Mouse (Mus musculus) frontal cortex, adult 2 months (tissue): ENCODE data around the gene Mau2. TPM values are rescaled to one million over a fixed set of nuclear protein-coding genes. Genes with fewer than 3 reads are reported as not detected.

Experiments
- DNase-seq, 2 experiments: peaks; one replicate each; pipeline ENCODE4 v3.0.0; 2022; ENCODE audit warnings: low spot score in 1 of 2; ENCODE audit errors: extremely low spot score in 1 of 2
- polyA plus RNA-seq: library from polyadenylated mRNA; depleted of rRNA; stranded (reverse); fragments of >200 nt; gene quantifications from 2 replicates; pipeline ENCODE4 v1.2.3, GENCODE M21; 2012; rRNA removed

Mau2 gene
- polyA plus RNA-seq, 1 experiment = 102 TPM

DNA sequence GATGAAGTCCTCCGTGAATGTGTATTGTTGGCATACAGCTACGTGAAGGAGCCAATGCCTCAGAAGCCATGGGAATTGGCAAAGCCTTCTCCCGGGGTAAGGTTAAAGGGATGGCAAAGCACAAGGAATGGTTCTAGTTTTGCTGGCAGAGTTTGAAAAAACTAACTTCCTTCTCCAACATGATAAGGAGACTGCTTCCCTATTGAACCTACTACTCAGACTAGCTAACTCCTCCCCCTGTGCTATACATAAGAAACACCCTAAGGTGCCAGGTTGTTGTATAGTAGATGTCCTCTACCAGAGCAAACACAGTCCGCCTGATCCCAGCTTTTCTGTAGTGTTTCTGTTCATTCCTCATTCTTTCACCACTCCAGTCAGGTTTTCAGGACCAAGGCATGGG is 64.1 kb downstream of the Mau2 start:
- no peak for DNase-seq

DNA sequence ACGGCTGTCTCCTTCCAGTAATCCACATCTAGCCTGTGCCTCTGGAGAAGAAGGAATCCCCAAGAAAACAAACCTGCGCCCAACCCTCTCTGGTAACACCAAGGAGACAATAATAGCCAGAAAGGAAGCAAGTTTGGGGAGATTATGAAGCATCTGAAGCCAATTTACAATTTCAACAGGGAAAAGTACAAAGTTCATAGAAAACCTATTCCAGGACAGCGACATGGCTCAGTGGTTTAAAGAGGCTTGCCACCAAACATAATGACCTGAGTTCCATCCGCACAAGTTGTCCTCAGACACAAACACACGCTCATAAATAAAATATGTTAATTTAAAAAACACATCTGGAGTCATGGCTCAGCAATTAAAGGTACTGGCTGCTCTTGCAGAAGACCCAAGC is 67.7 kb downstream of the Mau2 start:
- no peak for DNase-seq

DNA sequence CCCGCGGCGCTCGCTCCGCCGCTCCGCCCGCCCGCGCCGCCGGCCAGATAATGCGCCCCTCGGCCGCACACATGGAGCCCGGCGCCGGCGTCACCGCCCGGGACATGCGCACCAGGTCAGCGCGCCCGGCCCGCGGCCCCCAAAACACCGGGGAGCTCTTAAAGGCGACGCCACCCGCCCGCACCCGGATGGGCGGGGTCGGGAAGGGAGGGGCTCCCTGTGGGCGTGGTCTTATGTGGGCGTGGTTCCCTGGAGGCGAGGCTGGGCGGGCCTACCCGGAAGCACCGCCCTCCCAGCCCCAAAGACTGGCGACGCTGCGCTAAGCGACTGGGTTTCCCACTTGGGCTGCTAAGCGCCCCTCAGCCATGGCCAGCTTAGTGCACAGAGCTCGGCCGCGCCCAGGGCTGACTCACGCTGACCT is 68.3 kb downstream of the Mau2 start:
- DNase-seq = peak; percentile 79 to 94

DNA sequence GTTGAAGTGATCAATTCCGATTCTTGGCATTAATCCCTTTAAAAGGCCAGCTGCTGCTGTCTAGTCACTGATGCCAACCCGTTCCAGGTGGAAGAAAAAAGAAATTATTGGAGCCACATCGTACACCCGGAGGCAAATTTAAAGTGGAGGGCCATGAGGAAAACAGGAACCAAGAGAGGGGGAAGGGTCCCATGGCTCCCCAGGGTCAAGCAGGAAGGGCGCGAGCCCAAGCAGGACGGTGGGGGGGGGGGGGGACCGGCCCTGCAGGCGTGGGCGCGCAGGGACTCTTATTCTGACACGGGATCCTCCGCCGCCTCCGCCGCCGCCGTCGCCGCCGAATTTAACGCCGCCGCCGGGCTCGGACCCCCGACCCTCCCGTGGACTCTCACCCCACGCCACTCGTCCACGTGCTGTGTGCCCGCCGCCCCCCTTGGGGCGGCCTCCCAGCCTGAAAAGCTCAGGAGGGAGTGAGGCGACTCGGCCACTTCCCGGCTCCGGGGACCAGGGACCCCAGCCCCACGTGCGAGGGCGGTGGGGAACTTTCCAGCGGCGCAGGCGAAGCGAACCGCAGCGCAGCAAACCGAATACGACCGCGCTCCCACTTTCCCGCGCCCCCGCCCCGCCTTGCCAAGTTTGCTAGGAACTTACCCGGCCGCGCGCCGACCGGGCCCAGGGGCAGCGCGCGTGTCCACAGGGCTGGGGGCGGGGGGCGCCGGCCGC is 68.9 kb downstream of the Mau2 start:
- peak in 1 of 2 experiments; percentile 11 for DNase-seq

DNA sequence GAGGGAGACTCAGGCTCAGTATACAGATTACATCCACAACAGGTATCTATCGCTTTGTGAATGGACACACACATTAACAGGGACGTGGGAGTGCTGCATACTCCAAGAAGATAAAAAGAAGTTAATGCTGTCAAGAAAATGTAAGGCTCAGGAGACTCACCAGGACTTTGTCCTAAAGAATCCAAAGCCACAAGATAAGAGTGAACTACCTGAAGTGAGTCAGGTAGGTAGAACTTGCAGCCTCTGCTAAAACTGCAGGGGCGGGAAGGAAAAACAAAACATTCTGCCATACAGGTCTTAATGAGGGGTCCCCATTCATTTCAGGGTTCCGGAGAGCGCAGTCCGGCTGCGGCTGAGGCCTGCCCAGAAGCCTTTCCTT is 69.5 kb downstream of the Mau2 start:
- no peak for DNase-seq

DNA sequence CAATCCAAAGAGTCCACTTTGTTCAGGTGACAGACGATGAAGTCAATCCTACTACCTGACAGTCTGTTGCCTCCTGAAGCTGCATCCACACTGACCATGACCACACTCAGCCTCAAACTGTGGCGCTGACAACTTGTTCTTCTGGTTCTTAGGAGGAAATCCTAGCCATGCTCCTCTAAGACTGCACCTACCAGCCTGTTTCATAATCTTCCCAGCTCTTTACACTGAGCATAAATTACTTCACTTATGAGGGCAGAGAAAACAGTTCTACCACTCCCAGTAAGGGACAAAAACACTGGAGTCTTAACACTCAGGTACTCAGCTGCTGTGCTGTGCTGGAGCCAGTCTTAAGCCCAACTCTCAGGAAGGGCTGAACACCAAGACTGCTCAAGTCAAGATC is 71.7 kb downstream of the Mau2 start:
- no peak for DNase-seq

DNA sequence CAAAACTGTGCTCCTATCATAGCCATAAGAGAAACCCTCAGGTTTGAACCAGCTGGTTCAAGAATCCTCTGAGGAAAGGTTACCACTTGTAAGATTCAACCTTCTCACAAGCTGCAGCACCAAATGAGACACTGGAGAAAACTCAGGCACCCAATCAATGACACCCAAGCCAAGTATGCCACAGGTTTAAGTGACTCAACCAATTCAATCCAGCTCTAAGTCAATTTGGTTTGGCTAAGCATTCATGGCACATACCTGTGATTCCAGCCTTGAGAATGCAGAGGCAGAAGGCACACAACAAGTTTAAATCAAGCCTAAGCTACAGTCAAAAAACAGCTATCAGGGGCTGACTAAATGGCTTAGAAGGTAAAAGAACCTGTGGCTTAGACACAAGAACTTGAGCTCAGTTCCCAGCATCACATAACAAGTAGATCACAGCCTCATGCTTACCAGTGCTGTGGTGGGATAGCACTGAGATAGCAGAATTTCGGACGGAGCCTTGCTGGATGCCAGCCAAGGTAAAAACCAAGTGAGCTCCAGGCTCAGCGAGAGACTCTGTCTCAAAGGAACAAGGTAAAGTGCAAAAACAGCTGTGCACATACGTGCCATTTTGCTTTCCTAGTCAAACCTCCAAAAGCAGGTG is 75.1 kb downstream of the Mau2 start:
- no peak for DNase-seq

Other genes with a start within 250 kb of the Mau2 start
- gene Gmip, start 234.1 kb downstream of the Mau2 start, polyA plus RNA-seq = 14.3 and 16.9 TPM in 2 replicates
- 0.76 and 0.86 TPM in 2 replicates for gene Lpar2, start 220.3 kb downstream of the Mau2 start, polyA plus RNA-seq
- gene Pbx4, start 210.2 kb downstream of the Mau2 start, polyA plus RNA-seq = 40.0 and 45.6 TPM in 2 replicates
- 1.4 and 1.9 TPM in 2 replicates for gene Cilp2, start 155.0 kb downstream of the Mau2 start, polyA plus RNA-seq
- 0.22 and 0.46 TPM in 2 replicates for gene Tssk6, start 140.6 kb downstream of the Mau2 start, polyA plus RNA-seq
- 189 and 193 TPM in 2 replicates for gene Ndufa13, start 140.2 kb downstream of the Mau2 start, polyA plus RNA-seq
- 41.1 and 45.9 TPM in 2 replicates for gene Yjefn3, start 140.0 kb downstream of the Mau2 start, polyA plus RNA-seq
- gene Gatad2a, start 46.4 kb downstream of the Mau2 start, polyA plus RNA-seq = 28.6 and 31.0 TPM in 2 replicates
- gene Sugp1, start 79 bp upstream of the Mau2 start, polyA plus RNA-seq = 36.5 and 40.8 TPM in 2 replicates
- 4.9 and 5.9 TPM in 2 replicates for gene Tm6sf2, start 30.2 kb upstream of the Mau2 start, polyA plus RNA-seq
- gene Hapln4, start 40.7 kb upstream of the Mau2 start, polyA plus RNA-seq = 34.8 and 43.9 TPM in 2 replicates
- 98.8 and 102 TPM in 2 replicates for gene Ncan, start 78.1 kb upstream of the Mau2 start, polyA plus RNA-seq
- 23.7 and 23.8 TPM in 2 replicates for gene Nr2c2ap, start 88.6 kb upstream of the Mau2 start, polyA plus RNA-seq
- gene Rfxank, start 96.4 kb upstream of the Mau2 start, polyA plus RNA-seq = 18.6 and 18.7 TPM in 2 replicates
- gene Borcs8, start 96.8 kb upstream of the Mau2 start, polyA plus RNA-seq = 99.2 and 100 TPM in 2 replicates
- 0.34 and 0.65 TPM in 2 replicates for gene Mef2b, start 97.0 kb upstream of the Mau2 start, polyA plus RNA-seq
- 83.3 and 108 TPM in 2 replicates for gene Tmem161a, start 129.6 kb upstream of the Mau2 start, polyA plus RNA-seq
- 51.0 and 51.3 TPM in 2 replicates for gene Slc25a42, start 169.6 kb upstream of the Mau2 start, polyA plus RNA-seq
- 102 and 116 TPM in 2 replicates for gene Sugp2, start 191.5 kb upstream of the Mau2 start, polyA plus RNA-seq
- 44.0 and 45.6 TPM in 2 replicates for gene Armc6, start 191.7 kb upstream of the Mau2 start, polyA plus RNA-seq
- gene Homer3, start 240.1 kb upstream of the Mau2 start, polyA plus RNA-seq = 18.2 and 18.5 TPM in 2 replicates